Mouse (Mus musculus): ENCODE measurements around the gene Sh3rf1. TPM values are rescaled to one million over a fixed set of nuclear protein-coding genes. Genes with fewer than 3 reads are reported as not detected.

Gene Sh3rf1
- polyA plus RNA-seq, 1 experiment: 5.5 TPM

DNA sequence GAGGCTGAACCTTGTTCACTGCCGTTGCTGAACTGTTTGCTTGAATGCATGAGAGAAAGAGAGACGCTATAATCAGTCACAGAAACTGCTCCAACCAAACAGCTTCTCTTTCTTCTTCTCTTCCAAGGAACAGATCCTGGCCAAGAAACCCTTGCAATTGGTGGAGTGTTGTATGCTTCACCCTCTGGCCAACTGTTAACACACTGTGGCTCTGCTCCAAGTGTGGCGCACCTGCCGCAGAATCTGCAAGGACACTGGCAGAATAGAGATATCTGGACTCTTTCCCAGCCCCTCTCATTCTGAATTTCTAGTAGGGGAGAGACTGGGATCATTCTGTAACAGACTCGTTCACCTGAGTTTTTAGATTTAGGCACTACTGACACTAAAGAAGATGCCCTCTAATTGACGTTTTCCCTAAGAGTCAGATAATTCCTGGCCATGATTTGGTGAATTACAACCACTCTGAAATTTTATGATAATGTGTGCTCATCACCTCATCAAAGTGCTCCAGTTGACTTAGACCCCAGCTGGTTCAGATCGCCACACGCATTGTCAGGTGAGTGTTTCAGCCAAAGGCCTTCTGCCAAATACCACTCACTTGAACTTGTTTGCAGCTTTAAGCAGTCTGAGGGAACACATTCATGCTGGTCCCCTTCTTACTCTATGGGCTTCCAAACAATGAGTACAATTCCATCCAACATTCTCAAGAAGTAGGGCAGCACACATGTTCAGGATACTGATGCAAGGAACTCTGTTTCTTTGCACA, 204.4 kb downstream of the Sh3rf1 start:
- TF ChIP-seq POLR2A (IDR thresholded peaks at IDR 0.05; ENCODE audit: borderline replicate concordance, insufficient read depth, low read length) (no peak), CTCF (IDR thresholded peaks at IDR 0.05; ENCODE audit: borderline replicate concordance, insufficient read depth, low read depth, low read length) (no peak)
- WGBS: 30% methylated on average over 8 of the region's 8 CpGs
- no peak for DNase-seq
- Histone ChIP-seq H3K27me3 (ENCODE audit: control insufficient read depth, insufficient read depth, low read length) (no peaks in the 10 kb centered on the region), H3K4me1 (ENCODE audit: control insufficient read depth, insufficient read depth, low read length) (no peaks in the 10 kb centered on the region), H3K27ac (ENCODE audit: insufficient read depth, low read length) (no peak overlapping the region), H3K4me3 (replicated peaks; ENCODE audit: insufficient read depth, low read depth, low read length) (no peak overlapping the region)

DNA sequence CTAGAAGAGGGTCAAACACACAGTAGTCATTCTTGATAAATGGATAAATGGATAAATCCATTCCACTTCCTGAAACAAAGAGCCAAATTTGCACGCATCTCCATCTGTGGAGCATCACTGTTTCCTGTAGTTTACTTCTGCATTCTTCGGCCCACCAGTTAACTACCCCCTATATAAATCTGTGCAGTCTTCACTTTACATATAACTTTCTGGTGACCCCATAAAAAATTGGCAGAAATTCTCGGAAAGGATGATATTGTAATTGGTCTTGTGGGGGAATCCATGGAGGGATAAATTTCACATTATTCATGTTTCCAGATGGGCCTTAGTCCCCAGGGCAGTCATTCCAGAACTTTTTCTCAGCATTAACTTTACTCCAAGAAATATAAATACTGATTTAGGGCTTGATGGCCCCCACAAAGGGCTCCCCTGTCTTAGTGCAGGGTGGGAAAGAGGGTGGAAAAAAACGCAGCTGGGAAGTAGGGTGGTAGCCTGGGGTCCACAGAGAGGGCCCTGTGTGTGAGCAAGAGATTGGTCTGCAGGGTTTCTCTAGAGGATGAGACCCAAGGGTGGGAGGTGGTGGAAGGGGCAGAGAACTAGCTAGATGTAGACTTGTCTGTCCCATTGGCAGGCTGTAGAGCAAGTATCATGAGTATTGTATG, 205.3 kb downstream of the Sh3rf1 start:
- Histone ChIP-seq H3K27me3 (ENCODE audit: control insufficient read depth, insufficient read depth, low read length) (no peaks in the 10 kb centered on the region), H3K4me1 (ENCODE audit: control insufficient read depth, insufficient read depth, low read length) (no peaks in the 10 kb centered on the region), H3K4me3 (replicated peaks; ENCODE audit: insufficient read depth, low read depth, low read length) (no peak overlapping the region), H3K27ac (ENCODE audit: insufficient read depth, low read length) (no peak overlapping the region)
- TF ChIP-seq POLR2A (IDR thresholded peaks at IDR 0.05; ENCODE audit: borderline replicate concordance, insufficient read depth, low read length) (no peak), CTCF (IDR thresholded peaks at IDR 0.05; ENCODE audit: borderline replicate concordance, insufficient read depth, low read depth, low read length) (no peak)
- WGBS: 88% methylated on average over 4 of the region's 4 CpGs
- no peak for DNase-seq

DNA sequence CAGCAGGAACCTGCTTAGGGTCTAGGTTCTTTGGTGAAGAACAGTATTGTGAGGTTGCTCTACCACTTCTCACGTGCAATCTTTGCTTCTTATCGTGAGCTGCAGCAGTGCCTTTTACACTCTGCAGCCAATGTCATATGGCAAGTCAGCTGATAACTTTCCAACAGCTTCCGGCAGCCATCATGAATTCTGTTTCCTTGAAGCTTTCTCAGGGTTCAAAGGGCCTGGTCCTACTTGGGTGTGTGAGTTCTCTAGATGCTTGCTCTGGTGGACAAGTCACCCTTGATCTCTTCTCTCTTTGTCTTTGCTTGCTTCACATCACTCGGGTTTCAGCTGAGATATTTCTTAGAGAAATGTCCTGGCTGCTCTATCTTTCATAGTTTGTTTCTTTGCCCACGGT, 211.8 kb downstream of the Sh3rf1 start:
- WGBS: 92% methylated on average over 5 of the region's 5 CpGs
- TF ChIP-seq CTCF (IDR thresholded peaks at IDR 0.05; ENCODE audit: borderline replicate concordance, insufficient read depth, low read depth, low read length): no peak
- no peak for TF ChIP-seq POLR2A (IDR thresholded peaks at IDR 0.05; ENCODE audit: borderline replicate concordance, insufficient read depth, low read length)
- no peaks in the 10 kb centered on the region for H3K27me3 ChIP-seq (ENCODE audit: control insufficient read depth, insufficient read depth, low read length)
- no peak overlapping the region for H3K27ac ChIP-seq (ENCODE audit: insufficient read depth, low read length)
- no peak overlapping the region for H3K4me3 ChIP-seq (replicated peaks; ENCODE audit: insufficient read depth, low read depth, low read length)
- DNase-seq: no peak
- H3K4me1 ChIP-seq (ENCODE audit: control insufficient read depth, insufficient read depth, low read length): no peaks in the 10 kb centered on the region

DNA sequence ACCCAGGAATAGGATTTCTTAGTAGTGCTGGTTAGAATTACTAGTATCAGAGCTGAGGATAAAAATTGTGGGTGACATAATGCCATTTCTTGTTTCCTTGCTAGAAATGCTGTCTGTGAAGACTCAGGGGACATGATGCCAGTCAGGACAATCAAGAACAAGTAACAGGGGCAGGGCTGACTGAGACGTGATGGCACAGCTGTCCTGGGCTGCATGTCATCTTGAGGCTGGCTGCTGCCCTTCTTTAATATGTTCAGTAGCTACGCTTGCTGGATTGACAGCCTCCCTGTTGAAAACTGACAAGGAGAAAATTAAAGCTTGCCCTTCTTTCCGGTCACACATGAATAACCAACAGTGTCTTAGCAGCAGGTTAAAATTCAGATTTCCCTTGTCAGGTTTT, 212.5 kb downstream of the Sh3rf1 start:
- no peaks in the 10 kb centered on the region for H3K4me1 ChIP-seq (ENCODE audit: control insufficient read depth, insufficient read depth, low read length)
- no peak overlapping the region for H3K27ac ChIP-seq (ENCODE audit: insufficient read depth, low read length)
- H3K27me3 ChIP-seq (ENCODE audit: control insufficient read depth, insufficient read depth, low read length): no peaks in the 10 kb centered on the region
- H3K4me3 ChIP-seq (replicated peaks; ENCODE audit: insufficient read depth, low read depth, low read length): no peak overlapping the region
- WGBS: 36% methylated on average over 3 of the region's 3 CpGs
- TF ChIP-seq CTCF (IDR thresholded peaks at IDR 0.05; ENCODE audit: borderline replicate concordance, insufficient read depth, low read depth, low read length): no peak
- TF ChIP-seq POLR2A (IDR thresholded peaks at IDR 0.05; ENCODE audit: borderline replicate concordance, insufficient read depth, low read length): no peak
- no peak for DNase-seq

DNA sequence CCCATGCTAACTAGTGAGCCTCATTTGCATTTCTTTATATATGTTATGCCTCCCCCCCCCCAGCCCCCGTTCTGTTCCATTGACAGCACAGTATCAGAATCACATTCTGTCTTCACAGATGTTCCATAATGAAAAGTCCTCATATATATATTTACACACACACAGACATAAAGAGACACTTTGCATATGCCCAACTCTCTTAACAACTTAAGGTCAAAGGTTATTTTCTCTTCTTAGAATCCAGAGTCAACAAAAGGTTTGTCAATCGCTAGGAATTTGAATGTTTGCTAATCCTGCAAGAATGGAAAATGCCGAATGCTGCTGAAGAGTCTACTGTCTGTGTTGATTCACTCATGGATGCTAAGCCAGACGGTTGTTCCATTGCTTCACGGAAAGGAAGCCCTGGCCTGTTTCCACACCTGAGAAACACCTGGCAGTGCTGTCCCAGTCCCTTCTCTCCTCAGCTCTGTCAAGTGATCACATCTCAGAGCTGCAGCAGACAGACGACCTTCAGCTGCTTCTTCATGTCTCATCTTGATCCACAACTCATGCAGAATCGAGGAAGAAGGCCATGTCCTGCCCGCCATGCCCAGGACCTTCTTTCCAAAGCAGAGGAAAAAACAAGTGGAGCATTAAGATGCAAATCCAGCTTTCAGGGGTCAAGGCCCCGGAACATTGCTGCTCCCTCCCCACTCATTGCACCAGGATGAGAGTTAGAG, 213.1 kb downstream of the Sh3rf1 start:
- H3K4me3 ChIP-seq (replicated peaks; ENCODE audit: insufficient read depth, low read depth, low read length): no peak overlapping the region
- no peaks in the 10 kb centered on the region for H3K4me1 ChIP-seq (ENCODE audit: control insufficient read depth, insufficient read depth, low read length)
- H3K27ac ChIP-seq (ENCODE audit: insufficient read depth, low read length): no peak overlapping the region
- no peaks in the 10 kb centered on the region for H3K27me3 ChIP-seq (ENCODE audit: control insufficient read depth, insufficient read depth, low read length)
- TF ChIP-seq POLR2A (IDR thresholded peaks at IDR 0.05; ENCODE audit: borderline replicate concordance, insufficient read depth, low read length): no peak
- TF ChIP-seq CTCF (IDR thresholded peaks at IDR 0.05; ENCODE audit: borderline replicate concordance, insufficient read depth, low read depth, low read length): no peak
- 44% methylated on average over 9 of the region's 9 CpGs for WGBS
- no peak for DNase-seq

DNA sequence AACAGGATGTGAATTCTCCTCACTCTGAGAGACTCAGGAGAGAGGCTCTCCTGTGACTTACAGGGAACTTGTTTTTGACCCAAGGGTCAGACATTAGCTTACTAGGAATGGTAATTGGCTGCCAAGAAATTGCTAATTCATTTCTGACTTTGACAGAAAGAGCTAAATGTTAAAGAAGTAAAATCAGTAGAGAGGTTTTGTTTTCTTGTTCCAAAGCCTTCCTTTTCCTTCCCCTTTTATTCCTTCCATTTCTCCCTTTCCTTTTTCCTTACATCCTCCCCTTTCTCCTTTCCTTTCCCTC, 213.6 kb downstream of the Sh3rf1 start:
- Histone ChIP-seq H3K27ac (ENCODE audit: insufficient read depth, low read length) (no peak overlapping the region), H3K27me3 (ENCODE audit: control insufficient read depth, insufficient read depth, low read length) (no peaks in the 10 kb centered on the region), H3K4me3 (replicated peaks; ENCODE audit: insufficient read depth, low read depth, low read length) (no peak overlapping the region), H3K4me1 (ENCODE audit: control insufficient read depth, insufficient read depth, low read length) (no peaks in the 10 kb centered on the region)
- TF ChIP-seq CTCF (IDR thresholded peaks at IDR 0.05; ENCODE audit: borderline replicate concordance, insufficient read depth, low read depth, low read length): no peak
- no peak for TF ChIP-seq POLR2A (IDR thresholded peaks at IDR 0.05; ENCODE audit: borderline replicate concordance, insufficient read depth, low read length)
- DNase-seq: no peak

DNA sequence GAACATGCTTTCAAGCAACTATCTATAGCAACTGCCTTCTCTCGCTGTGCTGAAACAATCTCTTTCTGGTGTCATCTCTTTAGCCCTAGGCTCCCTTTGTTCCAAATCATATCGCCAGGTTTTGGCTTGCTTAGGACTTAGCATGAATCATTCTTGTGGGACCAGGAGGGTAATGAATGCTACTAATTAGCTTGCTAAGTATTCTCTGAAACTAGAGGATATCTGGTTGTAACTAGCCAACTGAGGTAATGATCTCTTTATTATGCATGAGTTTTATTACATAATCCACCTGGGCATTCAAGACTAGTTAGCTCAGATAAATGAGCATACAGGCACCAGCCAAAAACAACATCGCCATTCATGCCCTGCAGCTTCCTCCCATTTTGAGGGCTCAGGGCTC, 219.3 kb downstream of the Sh3rf1 start:
- Histone ChIP-seq H3K27me3 (ENCODE audit: control insufficient read depth, insufficient read depth, low read length) (no peaks in the 10 kb centered on the region), H3K4me3 (replicated peaks; ENCODE audit: insufficient read depth, low read depth, low read length) (no peak overlapping the region), H3K4me1 (ENCODE audit: control insufficient read depth, insufficient read depth, low read length) (no peaks in the 10 kb centered on the region), H3K27ac (ENCODE audit: insufficient read depth, low read length) (no peak overlapping the region)
- no peak for DNase-seq
- TF ChIP-seq POLR2A (IDR thresholded peaks at IDR 0.05; ENCODE audit: borderline replicate concordance, insufficient read depth, low read length) (no peak), CTCF (IDR thresholded peaks at IDR 0.05; ENCODE audit: borderline replicate concordance, insufficient read depth, low read depth, low read length) (no peak)
- WGBS: 83% methylated on average over 3 of the region's 3 CpGs

DNA sequence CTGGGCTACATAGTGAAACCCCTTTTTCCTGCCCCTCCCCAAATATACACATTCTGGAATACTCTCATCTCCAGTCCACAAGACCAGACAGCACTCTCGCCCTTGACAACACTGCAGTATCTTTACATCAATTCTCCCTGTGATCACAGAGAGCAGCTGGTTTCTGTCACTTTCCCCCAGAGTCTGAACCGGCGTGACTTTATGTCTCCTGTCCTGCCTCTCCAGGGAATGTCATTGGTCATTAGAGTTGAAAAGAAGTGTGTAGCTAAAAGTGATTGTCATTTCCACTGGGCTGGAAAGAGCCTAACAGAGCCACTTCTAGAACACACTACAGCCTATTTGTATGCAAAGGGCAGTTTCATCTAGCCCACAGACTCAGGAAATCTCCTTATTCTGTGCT, 220.7 kb downstream of the Sh3rf1 start:
- no peak overlapping the region for H3K4me3 ChIP-seq (replicated peaks; ENCODE audit: insufficient read depth, low read depth, low read length)
- no peaks in the 10 kb centered on the region for H3K4me1 ChIP-seq (ENCODE audit: control insufficient read depth, insufficient read depth, low read length)
- no peak overlapping the region for H3K27ac ChIP-seq (ENCODE audit: insufficient read depth, low read length)
- H3K27me3 ChIP-seq (ENCODE audit: control insufficient read depth, insufficient read depth, low read length): no peaks in the 10 kb centered on the region
- WGBS: 48% methylated on average over 3 of the region's 3 CpGs
- TF ChIP-seq CTCF (IDR thresholded peaks at IDR 0.05; ENCODE audit: borderline replicate concordance, insufficient read depth, low read depth, low read length) (no peak), POLR2A (IDR thresholded peaks at IDR 0.05; ENCODE audit: borderline replicate concordance, insufficient read depth, low read length) (no peak)
- DNase-seq: no peak

Other genes with a start within 250 kb of the Sh3rf1 start
- gene Clcn3, start 240.6 kb upstream of the Sh3rf1 start, polyA plus RNA-seq (2012; rRNA removed): 81.0 and 82.3 TPM in 2 replicates
- 22.5 and 23.6 TPM in 2 replicates for gene Nek1, start 230.7 kb upstream of the Sh3rf1 start, polyA plus RNA-seq (2012; rRNA removed)